Mouse (Mus musculus): Measurements from ENCODE around the gene Stx18. TPM values are rescaled to one million over a fixed set of nuclear protein-coding genes. Genes with fewer than 3 reads are reported as not detected.
A peak's percentile ranks its signal among the peaks of the same experiment; 100 is the strongest.

Gene Stx18
- total RNA-seq, 2 experiments from 2014 or later = 15.5 to 18.3 TPM

DNA sequence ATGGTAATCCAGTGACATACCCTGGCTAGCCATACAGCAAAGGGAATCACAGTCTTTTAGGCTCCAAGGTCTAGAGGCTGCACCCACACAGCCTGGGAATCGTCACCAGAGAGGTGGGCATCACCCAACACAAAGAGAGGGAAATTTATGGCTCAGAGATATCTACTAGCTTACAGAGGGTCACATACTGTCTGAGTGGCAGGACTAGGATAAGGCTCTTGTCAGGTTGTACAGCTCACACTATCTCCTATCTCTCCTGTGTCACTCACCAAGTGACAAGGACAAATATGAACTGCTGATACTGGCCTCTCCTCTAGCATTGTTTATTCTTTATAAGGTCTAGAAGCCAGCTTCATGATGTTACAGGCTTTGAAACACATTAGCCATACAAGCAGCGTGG lies 90.8 kb downstream of the Stx18 start:
- DNase-seq = no peak

DNA sequence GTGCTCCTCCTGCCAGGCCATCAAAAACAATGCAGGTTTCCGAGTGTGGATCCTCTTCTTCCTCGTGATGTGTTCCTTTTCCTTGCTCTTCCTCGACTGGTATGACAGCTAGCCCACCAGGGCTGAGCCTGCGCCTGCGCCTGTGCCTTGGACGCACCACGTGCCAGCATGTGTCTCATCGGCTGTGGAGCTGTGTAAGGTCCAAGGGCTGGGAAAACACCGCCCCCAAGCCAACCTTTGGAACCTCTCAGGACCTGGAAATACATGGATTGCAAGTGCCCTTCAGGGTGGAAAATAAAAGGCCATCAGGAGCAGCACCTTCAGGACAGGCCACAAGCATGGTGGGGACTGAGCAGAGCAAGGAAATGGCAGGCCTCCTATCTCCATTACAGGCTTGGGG lies 97.7 kb downstream of the Stx18 start:
- no peak for DNase-seq

- DNase-seq = no peak
These were observed 98.6 kb downstream of the Stx18 start for GRCm38 (mm10) chr5:38137163-38137562.

GRCm38 (mm10) chr5:38140893-38141292 lies 102.4 kb downstream of the Stx18 start:
- DNase-seq = no peak

- DNase-seq = no peak
These were observed 108.0 kb downstream of the Stx18 start for GRCm38 (mm10) chr5:38146524-38146923.

DNA sequence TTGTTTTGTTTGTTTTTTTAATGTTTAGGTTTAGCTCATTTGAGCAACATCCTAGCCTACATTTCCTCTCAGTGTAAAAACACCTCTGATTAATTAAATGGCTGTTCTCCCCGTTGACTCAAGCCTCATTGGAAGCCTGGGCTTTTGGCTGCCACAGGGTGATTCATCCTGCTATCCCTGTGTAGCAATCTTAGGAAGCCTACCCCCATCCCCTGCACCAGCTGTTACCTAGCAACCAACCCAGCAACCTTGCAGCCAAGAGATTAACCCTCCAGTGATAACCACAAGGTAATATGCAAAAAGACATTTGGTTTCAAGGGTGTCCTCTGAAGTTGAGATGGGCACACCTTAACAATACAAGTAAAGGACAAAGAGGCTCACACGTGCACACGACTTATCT lies 112.7 kb downstream of the Stx18 start:
- no peak for DNase-seq

DNA sequence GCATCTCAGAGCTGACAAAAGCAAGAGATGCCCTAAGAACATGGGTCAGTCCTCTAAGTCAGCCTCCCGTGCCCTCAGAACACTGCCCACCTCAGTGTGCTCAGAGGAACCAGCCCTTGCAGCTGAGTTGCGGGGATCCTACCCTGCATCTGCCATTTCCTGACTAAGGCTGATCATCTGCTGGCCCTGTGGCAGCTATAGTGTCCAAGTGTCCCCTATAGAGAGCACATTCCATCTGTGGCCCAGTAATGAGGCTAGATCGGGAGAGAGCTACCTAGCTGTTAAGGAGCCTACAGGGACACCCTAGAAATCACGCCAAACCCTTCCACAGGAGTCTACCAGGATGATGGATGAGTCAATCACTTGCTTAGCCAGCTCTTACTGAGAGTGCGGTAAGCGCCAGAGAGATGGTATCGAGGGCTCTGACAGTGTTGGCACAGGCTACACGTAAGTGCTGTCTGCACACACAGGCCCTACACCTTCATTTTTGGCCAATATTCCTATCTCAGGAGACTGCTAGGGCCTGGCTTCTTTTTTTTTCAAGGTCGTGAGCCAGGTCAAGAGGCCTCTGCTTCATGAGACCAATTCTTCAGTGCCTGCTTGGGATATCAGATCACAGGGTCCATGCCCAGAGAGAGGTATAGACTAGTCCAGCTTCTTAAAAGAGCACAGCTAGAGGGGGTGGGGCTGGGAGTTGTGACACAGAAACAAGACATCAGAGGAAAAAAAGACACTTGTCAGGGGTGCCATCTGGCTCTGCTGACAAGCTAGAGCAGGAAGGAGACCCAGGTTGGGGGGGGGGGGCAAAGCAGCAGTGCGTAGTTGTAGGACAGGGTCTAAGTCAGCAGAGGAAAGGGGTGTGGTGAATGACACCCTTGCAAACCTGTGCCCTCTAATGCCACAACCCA lies 113.9 kb downstream of the Stx18 start:
- DNase-seq = no peak

DNA sequence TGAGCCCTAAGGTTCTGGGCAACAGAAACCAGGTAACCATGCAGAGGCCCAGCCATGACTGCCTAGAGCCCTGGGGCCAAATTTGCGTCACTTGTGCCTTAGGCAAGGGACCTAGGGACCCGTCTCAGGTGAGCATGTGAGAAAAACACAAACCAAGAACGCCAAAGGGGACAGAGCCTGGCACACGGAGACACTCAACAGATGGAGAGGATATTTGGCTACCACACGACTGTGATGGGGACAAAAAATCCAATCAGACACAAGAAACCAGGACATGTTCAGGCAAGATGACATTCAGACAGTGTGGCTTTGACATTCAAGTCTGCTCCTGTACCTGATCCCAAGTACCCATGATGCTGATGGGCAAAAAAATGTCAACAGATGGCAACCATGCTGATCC lies 115.1 kb downstream of the Stx18 start:
- DNase-seq = no peak

DNA sequence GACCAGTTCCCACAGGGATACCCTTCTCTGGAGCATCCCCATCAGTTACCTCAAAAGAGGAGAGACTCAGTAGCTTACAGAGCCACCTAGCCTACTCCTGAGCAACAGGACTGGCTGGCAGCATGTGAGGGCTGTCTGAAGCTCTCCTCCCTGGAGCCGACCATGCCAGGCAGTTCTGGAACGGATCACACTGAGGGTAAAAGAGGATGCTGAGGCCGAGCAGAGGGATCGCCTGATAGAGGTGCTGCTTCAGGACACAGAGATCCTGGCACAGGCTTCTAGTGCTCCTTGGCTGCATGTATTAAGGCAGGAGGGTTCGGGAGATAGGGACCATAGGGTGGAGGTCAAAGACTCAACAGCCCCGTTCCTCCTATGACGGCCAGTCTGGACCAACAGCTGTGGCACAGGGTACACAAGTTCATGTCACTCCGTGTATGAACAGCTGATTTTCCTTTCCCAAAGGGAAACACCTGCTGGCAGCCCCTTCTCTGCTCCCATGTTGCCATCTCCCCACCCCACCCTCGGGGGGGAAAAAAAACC lies 119.0 kb downstream of the Stx18 start:
- no peak for DNase-seq

DNA sequence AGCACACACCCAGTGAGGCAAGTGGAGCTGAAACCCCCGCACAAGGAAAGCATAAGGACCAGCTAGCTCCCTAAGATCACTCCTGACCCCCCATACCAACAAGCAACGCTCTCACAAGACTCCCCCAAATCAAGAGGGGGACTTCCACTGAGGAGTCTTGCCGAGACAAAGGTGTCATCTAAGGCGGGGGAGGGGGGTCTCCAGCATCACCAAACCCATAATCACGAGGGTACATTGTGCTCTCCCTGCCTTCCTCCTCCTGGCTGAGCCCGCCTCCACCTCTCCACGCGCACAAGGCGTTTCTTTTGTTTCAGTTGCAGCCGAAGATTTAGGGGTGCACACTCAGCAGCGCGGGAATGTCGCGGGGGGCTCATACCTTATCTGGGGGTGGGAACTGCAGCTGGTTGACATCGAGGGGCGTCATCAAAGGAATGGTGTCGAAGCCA lies 120.0 kb downstream of the Stx18 start:
- no peak for DNase-seq

GRCm38 (mm10) chr5:38158947-38159633 lies 120.5 kb downstream of the Stx18 start:
- DNase-seq = peak; percentile 63

DNA sequence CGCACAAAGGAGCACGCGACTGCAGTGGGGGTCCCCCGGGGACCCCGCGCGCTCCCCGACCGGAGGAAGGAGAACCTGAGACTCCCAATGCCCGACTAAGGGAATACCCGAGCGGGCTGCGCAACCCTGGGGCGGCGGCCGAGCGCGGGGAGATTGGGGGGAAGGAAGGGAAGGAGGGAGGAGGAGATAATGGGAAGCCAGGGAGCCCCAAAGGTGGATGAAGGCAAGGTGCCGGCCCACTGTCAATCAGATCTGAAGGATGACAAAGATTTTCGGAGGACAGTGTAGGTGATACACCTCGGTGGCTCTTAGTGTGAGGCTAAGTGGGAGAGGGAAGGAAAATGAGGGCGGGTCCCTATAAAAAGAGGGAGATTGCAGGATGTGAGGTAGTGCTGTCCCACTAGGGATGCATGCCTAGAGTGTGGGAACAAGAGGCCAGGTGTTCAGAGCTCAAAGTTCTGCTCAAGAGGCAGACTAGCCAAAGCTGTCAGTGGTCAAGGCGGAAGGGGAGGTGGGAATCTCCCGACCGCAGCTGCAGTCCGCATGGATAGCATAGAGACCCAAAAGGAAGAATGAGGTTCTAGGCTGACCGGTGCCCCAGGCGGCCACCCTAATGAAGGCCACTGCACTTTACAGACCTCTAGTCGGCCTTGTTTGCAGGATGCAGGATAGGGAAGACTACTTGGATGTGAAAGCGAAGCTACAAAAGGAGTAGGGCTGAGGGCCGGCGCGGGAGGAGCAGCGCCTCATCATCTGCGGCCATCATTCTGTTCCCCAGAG lies 121.3 kb downstream of the Stx18 start, which contains the start of gene Nsg1:
Gene Nsg1 (minus strand): TSS at position 274 of the 780 bp plus-strand sequence.
- DNase-seq = no peak

DNA sequence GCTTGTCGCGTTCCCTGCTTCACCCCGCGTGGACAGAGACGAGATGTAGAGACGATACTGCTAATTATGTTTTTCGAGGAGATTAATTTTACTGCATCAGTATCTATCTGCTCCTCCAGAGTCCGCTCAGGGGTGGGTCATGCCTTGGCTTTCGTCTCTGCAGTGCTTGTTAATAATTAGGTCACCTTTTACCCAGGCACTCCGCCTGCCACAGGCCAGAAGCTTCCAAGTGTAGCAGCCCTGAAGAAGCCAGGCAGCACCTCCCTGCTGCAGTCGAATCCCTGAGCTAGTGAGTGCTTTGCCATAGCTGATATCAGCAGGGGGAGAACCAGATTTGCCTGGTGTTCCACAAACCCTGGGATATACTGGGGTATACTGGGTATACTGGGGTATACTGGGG lies 130.0 kb downstream of the Stx18 start:
- DNase-seq = no peak

GRCm38 (mm10) chr5:38173766-38174165 lies 135.2 kb downstream of the Stx18 start:
- DNase-seq = no peak

GRCm38 (mm10) chr5:38174256-38174912 lies 135.8 kb downstream of the Stx18 start:
- DNase-seq = no peak

GRCm38 (mm10) chr5:38184688-38185285 lies 146.2 kb downstream of the Stx18 start:
- no peak for DNase-seq

DNA sequence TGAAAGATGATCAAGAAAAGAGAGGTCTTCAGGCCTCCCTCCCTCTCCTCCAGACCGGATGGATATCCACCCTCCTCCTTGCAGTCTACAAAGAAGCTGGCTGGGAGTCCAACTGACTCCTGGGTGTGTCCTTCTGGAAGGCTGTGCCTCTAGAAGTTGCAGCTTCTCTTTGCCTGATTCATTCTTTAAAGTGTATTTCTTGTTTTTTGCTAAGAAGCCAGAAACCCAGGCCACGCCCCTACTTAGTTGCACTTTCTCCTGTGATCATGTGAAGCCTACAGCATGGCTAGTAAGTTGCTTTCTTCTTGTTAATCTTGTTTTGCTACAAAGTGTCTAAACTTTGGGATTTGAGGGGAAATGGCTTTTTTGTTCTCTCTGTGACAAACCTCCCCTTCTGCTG lies 148.5 kb downstream of the Stx18 start:
- DNase-seq = no peak

Measured in gastrocnemius, postnatal 10 days (tissue).